Mouse (Mus musculus): Measurements from ENCODE around the gene Pnpla5. TPM values are rescaled to one million over a fixed set of nuclear protein-coding genes. Genes with fewer than 3 reads are reported as not detected.
"Not testable (repeated sequence)": the region's sequence is repeated elsewhere in the genome, so short reads cannot be mapped to it uniquely, and the experiment has no call there.

The Pnpla5 gene
- not detected in 2 replicates for polyA plus RNA-seq (2014; fragmentation: Nextera tagmentation; extraction: Ambion mirVana)

GRCm38 (mm10) chr15:84123075-84123474 is at the start of gene Pnpla5:
TSS of gene Pnpla5 (minus strand) at chr15:84123175.
- no peak for DNase-seq (ENCODE audit: low spot score)
- Histone ChIP-seq H3K9me3 (ENCODE audit: control insufficient read depth, low read length) (no peaks in the 10 kb centered on the region), H3K27me3 (replicated peaks; ENCODE audit: control insufficient read depth, insufficient read depth, low read length) (no peaks in the 10 kb centered on the region), H3K4me1 (ENCODE audit: control insufficient read depth, insufficient read depth, low read length) (no peaks in the 10 kb centered on the region), H3K36me3 (ENCODE audit: control insufficient read depth, insufficient read depth, low read length) (no peaks in the 10 kb centered on the region), H3K9ac (ENCODE audit: low read depth, low read length) (no peak within 1 kb of the TSS), H3K4me3 (ENCODE audit: low read depth, low read length) (no peak within 1 kb of the TSS), H3K27ac (replicated peaks; ENCODE audit: low read depth, low read length) (no peak within 1 kb of the TSS), H3K4me2 (ENCODE audit: low read depth, low read length) (no peak within 1 kb of the TSS)
- no peak for ATAC-seq (ENCODE audit: low read depth)
- WGBS, result 56% methylated on average over 7 of the region's 8 CpGs

GRCm38 (mm10) chr15:84171166-84171565 is 48.2 kb upstream of the Pnpla5 start:
- 88% methylated on average over 7 of the region's 7 CpGs for WGBS
- Histone ChIP-seq H3K36me3 (ENCODE audit: control insufficient read depth, insufficient read depth, low read length) (no peaks in the 10 kb centered on the region), H3K4me1 (ENCODE audit: control insufficient read depth, insufficient read depth, low read length) (peaks cover 6% of the 10 kb centered on the region; the same call in 1 of the 2 replicates), H3K9ac (ENCODE audit: low read depth, low read length) (no peak overlapping the region), H3K27ac (replicated peaks; ENCODE audit: low read depth, low read length) (no peak overlapping the region), H3K9me3 (ENCODE audit: control insufficient read depth, low read length) (no peaks in the 10 kb centered on the region), H3K4me2 (ENCODE audit: low read depth, low read length) (no peak overlapping the region), H3K27me3 (replicated peaks; ENCODE audit: control insufficient read depth, insufficient read depth, low read length) (peaks cover 9% of the 10 kb centered on the region; the same call in 1 of the 2 replicates), H3K4me3 (ENCODE audit: low read depth, low read length) (no peak overlapping the region)
- DNase-seq (ENCODE audit: low spot score), result no peak
- ATAC-seq (ENCODE audit: low read depth), result no peak

- no peak overlapping the region for H3K9ac ChIP-seq (ENCODE audit: low read depth, low read length)
- H3K9me3 ChIP-seq (ENCODE audit: control insufficient read depth, low read length), result no peaks in the 10 kb centered on the region
- 52% methylated on average over 1 of the region's 1 CpGs for WGBS
- no peak overlapping the region for H3K4me2 ChIP-seq (ENCODE audit: low read depth, low read length)
- peaks cover 9% of the 10 kb centered on the region; the same call in 1 of the 2 replicates for H3K27me3 ChIP-seq (replicated peaks; ENCODE audit: control insufficient read depth, insufficient read depth, low read length)
- no peaks in the 10 kb centered on the region for H3K36me3 ChIP-seq (ENCODE audit: control insufficient read depth, insufficient read depth, low read length)
- peaks cover 6% of the 10 kb centered on the region; the same call in 1 of the 2 replicates for H3K4me1 ChIP-seq (ENCODE audit: control insufficient read depth, insufficient read depth, low read length)
- no peak overlapping the region for H3K27ac ChIP-seq (replicated peaks; ENCODE audit: low read depth, low read length)
- DNase-seq (ENCODE audit: low spot score) (no peak), ATAC-seq (ENCODE audit: low read depth) (no peak)
- no peak overlapping the region for H3K4me3 ChIP-seq (ENCODE audit: low read depth, low read length)
These were observed 46.5 kb upstream of the Pnpla5 start for GRCm38 (mm10) chr15:84169511-84169910.

GRCm38 (mm10) chr15:84168170-84169161 is 45.5 kb upstream of the Pnpla5 start:
- DNase-seq (ENCODE audit: low spot score), result peak; percentile 82
- Histone ChIP-seq H3K27ac (replicated peaks; ENCODE audit: low read depth, low read length) (no peak overlapping the region), H3K4me2 (ENCODE audit: low read depth, low read length) (peak overlapping the region; percentile 99), H3K36me3 (ENCODE audit: control insufficient read depth, insufficient read depth, low read length) (no peaks in the 10 kb centered on the region), H3K9ac (ENCODE audit: low read depth, low read length) (peak overlapping the region; percentile 66), H3K9me3 (ENCODE audit: control insufficient read depth, low read length) (no peaks in the 10 kb centered on the region), H3K27me3 (replicated peaks; ENCODE audit: control insufficient read depth, insufficient read depth, low read length) (peaks cover 9% of the 10 kb centered on the region; the same call in 1 of the 2 replicates), H3K4me1 (ENCODE audit: control insufficient read depth, insufficient read depth, low read length) (peaks cover 6% of the 10 kb centered on the region; the same call in 1 of the 2 replicates), H3K4me3 (ENCODE audit: low read depth, low read length) (peak overlapping the region; percentile 52)
- WGBS, result under 1% methylated on average over 22 of the region's 28 CpGs
- peak; percentile 24 for ATAC-seq (ENCODE audit: low read depth)

- ATAC-seq (ENCODE audit: low read depth), result peak; percentile 98
- H3K36me3 ChIP-seq (ENCODE audit: control insufficient read depth, insufficient read depth, low read length), result no peaks in the 10 kb centered on the region
These were observed 44.6 kb upstream of the Pnpla5 start, which contains the start of gene Pnpla3 for GRCm38 (mm10) chr15:84167600-84167999. TSS of gene Pnpla3 (plus strand) at chr15:84167837.

GRCm38 (mm10) chr15:84166818-84167217 is 43.8 kb upstream of the Pnpla5 start:
- H3K27me3 ChIP-seq (replicated peaks; ENCODE audit: control insufficient read depth, insufficient read depth, low read length), result peaks cover 9% of the 10 kb centered on the region; the same call in 1 of the 2 replicates
- H3K9ac ChIP-seq (ENCODE audit: low read depth, low read length), result no peak overlapping the region
- WGBS, result 71% methylated on average over 6 of the region's 6 CpGs
- H3K9me3 ChIP-seq (ENCODE audit: control insufficient read depth, low read length), result no peaks in the 10 kb centered on the region
- H3K4me3 ChIP-seq (ENCODE audit: low read depth, low read length), result no peak overlapping the region
- DNase-seq (ENCODE audit: low spot score) (no peak), ATAC-seq (ENCODE audit: low read depth) (no peak)
- no peak overlapping the region for H3K27ac ChIP-seq (replicated peaks; ENCODE audit: low read depth, low read length)
- peaks cover 6% of the 10 kb centered on the region; the same call in 1 of the 2 replicates for H3K4me1 ChIP-seq (ENCODE audit: control insufficient read depth, insufficient read depth, low read length)
- no peaks in the 10 kb centered on the region for H3K36me3 ChIP-seq (ENCODE audit: control insufficient read depth, insufficient read depth, low read length)
- H3K4me2 ChIP-seq (ENCODE audit: low read depth, low read length), result peak overlapping the region; percentile 99; the same call in 1 of the 2 replicates

More at GRCm38 (mm10) chr15:84167600-84167999, 44.6 kb upstream of the Pnpla5 start, which contains the start of gene Pnpla3:
- H3K9me3 ChIP-seq (ENCODE audit: control insufficient read depth, low read length), result no peaks in the 10 kb centered on the region
- peak within 1 kb of the TSS; percentile 66 for H3K9ac ChIP-seq (ENCODE audit: low read depth, low read length)
- no peak within 1 kb of the TSS for H3K27ac ChIP-seq (replicated peaks; ENCODE audit: low read depth, low read length)
- peaks cover 6% of the 10 kb centered on the region; the same call in 1 of the 2 replicates for H3K4me1 ChIP-seq (ENCODE audit: control insufficient read depth, insufficient read depth, low read length)
- H3K4me2 ChIP-seq (ENCODE audit: low read depth, low read length), result peak within 1 kb of the TSS; percentile 99
- DNase-seq (ENCODE audit: low spot score), result peak; percentile 99
- peak within 1 kb of the TSS; percentile 52 for H3K4me3 ChIP-seq (ENCODE audit: low read depth, low read length)
- 0% methylated on average over 21 of the region's 28 CpGs for WGBS
- H3K27me3 ChIP-seq (replicated peaks; ENCODE audit: control insufficient read depth, insufficient read depth, low read length), result peaks cover 9% of the 10 kb centered on the region; the same call in 1 of the 2 replicates

GRCm38 (mm10) chr15:84161871-84162270 is 38.9 kb upstream of the Pnpla5 start:
- H3K4me1 ChIP-seq (ENCODE audit: control insufficient read depth, insufficient read depth, low read length), result no peaks in the 10 kb centered on the region
- DNase-seq (ENCODE audit: low spot score), result no peak
- H3K9ac ChIP-seq (ENCODE audit: low read depth, low read length), result no peak overlapping the region
- ATAC-seq (ENCODE audit: low read depth), result no peak
- no peak overlapping the region for H3K27ac ChIP-seq (replicated peaks; ENCODE audit: low read depth, low read length)
- H3K4me3 ChIP-seq (ENCODE audit: low read depth, low read length), result no peak overlapping the region
- 72% methylated on average over 6 of the region's 6 CpGs for whole genome bisulfite sequencing
- H3K4me2 ChIP-seq (ENCODE audit: low read depth, low read length), result no peak overlapping the region
- H3K9me3 ChIP-seq (ENCODE audit: control insufficient read depth, low read length), result no peaks in the 10 kb centered on the region
- no peaks in the 10 kb centered on the region for H3K36me3 ChIP-seq (ENCODE audit: control insufficient read depth, insufficient read depth, low read length)
- H3K27me3 ChIP-seq (replicated peaks; ENCODE audit: control insufficient read depth, insufficient read depth, low read length), result no peaks in the 10 kb centered on the region

- DNase-seq (ENCODE audit: low spot score); ATAC-seq (ENCODE audit: low read depth); H3K27ac ChIP-seq (replicated peaks; ENCODE audit: low read depth, low read length); H3K9ac ChIP-seq (ENCODE audit: low read depth, low read length); H3K9me3 ChIP-seq (ENCODE audit: control insufficient read depth, low read length); H3K4me1 ChIP-seq (ENCODE audit: control insufficient read depth, insufficient read depth, low read length); H3K36me3 ChIP-seq (ENCODE audit: control insufficient read depth, insufficient read depth, low read length); H3K4me3 ChIP-seq (ENCODE audit: low read depth, low read length); H3K27me3 ChIP-seq (replicated peaks; ENCODE audit: control insufficient read depth, insufficient read depth, low read length); H3K4me2 ChIP-seq (ENCODE audit: low read depth, low read length): not testable (repeated sequence)
- whole genome bisulfite sequencing, result 65% methylated on average over 6 of the region's 6 CpGs
These were observed 34.6 kb upstream of the Pnpla5 start for GRCm38 (mm10) chr15:84157530-84157929.
